Mouse (Mus musculus): ENCODE results near the gene Cuedc2. TPM values are rescaled to one million over a fixed set of nuclear protein-coding genes. Genes with fewer than 3 reads are reported as not detected.

Cuedc2 gene
- total and polyA plus RNA-seq, 3 experiments: 251 to 302 (median 297) TPM

GRCm38 (mm10) chr19:46308706-46309435, 29.6 kb downstream of the Cuedc2 start (continued):
- TF ChIP-seq ZC3H11A (IDR thresholded peaks at IDR 0.05; ENCODE audit: low read depth, low read length) (peak; percentile 48; the same call in 1 of the 2 replicates), POLR2AphosphoS2 (IDR thresholded peaks at IDR 0.05; ENCODE audit: low read length) (no peak), MEF2A (IDR thresholded peaks at IDR 0.05; ENCODE audit: extremely low read depth, insufficient replicate concordance, low read depth, low read length, poor library complexity, severe bottlenecking) (no peak)

- H3K36me3 ChIP-seq (ENCODE audit: control insufficient read depth in 1 of 2, insufficient read depth in 2 of 2, low read length in 2 of 2): peaks cover 0 to 6% of the 10 kb centered on the region in 2 experiments; a peak in 2 of 4 replicates
- no peak overlapping the region for H3K9ac ChIP-seq (ENCODE audit: control insufficient read depth, low read depth, low read length, poor library complexity, severe bottlenecking)
- peaks cover 3% of the 10 kb centered on the region; the same call in 1 of the 2 replicates for H3K79me2 ChIP-seq (ENCODE audit: control insufficient read depth, insufficient read depth, low read length, poor library complexity)
- no peaks in the 10 kb centered on the region for H3K9me3 ChIP-seq (replicated peaks; ENCODE audit: insufficient read depth, low read length)
- H3K4me1 ChIP-seq (ENCODE audit: control insufficient read depth in 1 of 2, insufficient read depth in 2 of 2, low read length in 2 of 2): peaks cover 3 to 9% of the 10 kb centered on the region in 2 experiments; a peak in 2 of 4 replicates
- no peak overlapping the region for H3K27ac ChIP-seq (ENCODE audit: control insufficient read depth, low read depth, low read length)
- no peak for TF ChIP-seq POLR2AphosphoS5 (IDR thresholded peaks at IDR 0.05; ENCODE audit: borderline replicate concordance, low read depth, low read length)
- TF ChIP-seq E2F4 (IDR thresholded peaks at IDR 0.05; ENCODE audit: borderline replicate concordance, low read depth, low read length): no peak
- no peak overlapping the region for H3K4me3 ChIP-seq (ENCODE audit: control insufficient read depth in 1 of 2, insufficient read depth in 1 of 2, low read depth in 2 of 2, low read length in 2 of 2)
- no peak for DNase-seq (ENCODE audit: low read depth, low spot score)
- H3K27me3 ChIP-seq (ENCODE audit: control insufficient read depth in 1 of 2, insufficient read depth in 2 of 2, low read length in 2 of 2): no peaks in the 10 kb centered on the region
These were observed 30.2 kb downstream of the Cuedc2 start for GRCm38 (mm10) chr19:46308303-46308702.

- no peak for DNase-seq (ENCODE audit: low read depth, low spot score)
These were observed 30.7 kb downstream of the Cuedc2 start for GRCm38 (mm10) chr19:46307781-46308180.

More at GRCm38 (mm10) chr19:46307781-46308180, 30.7 kb downstream of the Cuedc2 start:
- Histone ChIP-seq H3K4me1 (ENCODE audit: control insufficient read depth in 1 of 2, insufficient read depth in 2 of 2, low read length in 2 of 2) (peaks cover 3 to 10% of the 10 kb centered on the region in 2 experiments; a peak in 2 of 4 replicates), H3K36me3 (ENCODE audit: control insufficient read depth in 1 of 2, insufficient read depth in 2 of 2, low read length in 2 of 2) (peaks cover 0 to 6% of the 10 kb centered on the region in 2 experiments; a peak in 2 of 4 replicates), H3K27me3 (ENCODE audit: control insufficient read depth in 1 of 2, insufficient read depth in 2 of 2, low read length in 2 of 2) (no peaks in the 10 kb centered on the region), H3K79me2 (ENCODE audit: control insufficient read depth, insufficient read depth, low read length, poor library complexity) (peaks cover 3% of the 10 kb centered on the region; the same call in 1 of the 2 replicates), H3K4me3 (ENCODE audit: control insufficient read depth in 1 of 2, insufficient read depth in 1 of 2, low read depth in 2 of 2, low read length in 2 of 2) (no peak overlapping the region), H3K9ac (ENCODE audit: control insufficient read depth, low read depth, low read length, poor library complexity, severe bottlenecking) (no peak overlapping the region), H3K27ac (ENCODE audit: control insufficient read depth, low read depth, low read length) (no peak overlapping the region), H3K9me3 (replicated peaks; ENCODE audit: insufficient read depth, low read length) (no peaks in the 10 kb centered on the region)
- TF ChIP-seq NRF1 (IDR thresholded peaks at IDR 0.05; ENCODE audit: insufficient read depth, low read depth, low read length, poor library complexity, severe bottlenecking): no peak
- no peak for TF ChIP-seq UBTF (IDR thresholded peaks at IDR 0.05; ENCODE audit: borderline replicate concordance, insufficient read depth, low read depth, low read length)
- TF ChIP-seq CHD1 (IDR thresholded peaks at IDR 0.05; ENCODE audit: low read depth, low read length): no peak
- no peak for TF ChIP-seq HCFC1 (IDR thresholded peaks at IDR 0.05; ENCODE audit: low read depth, low read length)
- no peak for TF ChIP-seq ZNF384 (IDR thresholded peaks at IDR 0.05; ENCODE audit: low read depth, low read length)
- no peak for TF ChIP-seq ELF1 (IDR thresholded peaks at IDR 0.05; ENCODE audit: low read depth, low read length)
- no peak for TF ChIP-seq RCOR1 (IDR thresholded peaks at IDR 0.05; ENCODE audit: low read depth, low read length)
- TF ChIP-seq JUND (IDR thresholded peaks at IDR 0.05; ENCODE audit: low read depth, low read length): no peak
- TF ChIP-seq POLR2A (IDR thresholded peaks at IDR 0.05; ENCODE audit: control insufficient read depth in 1 of 2, insufficient read depth in 1 of 2, low read depth in 1 of 2, low read length in 2 of 2, poor library complexity in 1 of 2): no peak
- TF ChIP-seq SMC3 (IDR thresholded peaks at IDR 0.05; ENCODE audit: low read depth, low read length): no peak
- TF ChIP-seq BHLHE40 (IDR thresholded peaks at IDR 0.05; ENCODE audit: borderline replicate concordance, low read depth, low read length): no peak
- no peak for TF ChIP-seq ZMIZ1 (IDR thresholded peaks at IDR 0.05; ENCODE audit: low read depth, low read length)

All from MEL (cell line).